Mouse (Mus musculus) hindbrain, postnatal 0 days (tissue): ENCODE data around the gene Phactr1. TPM values are rescaled to one million over a fixed set of nuclear protein-coding genes. Genes with fewer than 3 reads are reported as not detected.

ENCODE experiments used
- ATAC-seq: fragments of 200-750 bp; cut with Nextera tagmentation; 2 replicates; pipeline ENCODE4 v1.8.0; 2017; ENCODE audit warnings: mild to moderate bottlenecking, moderate TSS enrichment, moderate library complexity
- DNase-seq: peaks from one replicate; pipeline ENCODE4 v3.0.0-alpha.2; 2015; ENCODE audit warnings: low spot score
- H3K27ac ChIP-seq: fragments of 300-500 bp; sonication (generic); 2 replicates; pipeline ENCODE4 v1.5.1; 2014; ENCODE audit warnings: mild to moderate bottlenecking
- H3K27me3 ChIP-seq: fragments of 300-500 bp; sonication (generic); 2 replicates; pipeline ENCODE4 v1.6.1; 2014; ENCODE audit warnings: low read length, mixed read lengths; ENCODE audit not compliant: insufficient read depth
- H3K36me3 ChIP-seq: fragments of 300-500 bp; sonication (generic); 2 replicates; pipeline ENCODE4 v1.6.1; 2014; ENCODE audit warnings: low read length, mixed read lengths; ENCODE audit not compliant: insufficient read depth
- H3K4me1 ChIP-seq: fragments of 300-500 bp; sonication (generic); 2 replicates; pipeline ENCODE4 v1.6.1; 2014; ENCODE audit warnings: antibody characterized with exemption, low read length, mixed read lengths; ENCODE audit not compliant: insufficient read depth
- H3K4me2 ChIP-seq: fragments of 300-500 bp; sonication (generic); 2 replicates; pipeline ENCODE4 v1.6.1; 2014; ENCODE audit warnings: low read depth, mild to moderate bottlenecking, low read length, moderate library complexity, mixed read lengths
- H3K4me3 ChIP-seq: fragments of 300-500 bp; sonication (generic); 2 replicates; pipeline ENCODE4 v1.5.1; 2014; ENCODE audit warnings: low read length
- H3K9ac ChIP-seq: fragments of 300-500 bp; sonication (generic); replicated peaks from 2 replicates; pipeline ENCODE4 v1.6.1; 2014; ENCODE audit warnings: mild to moderate bottlenecking, low read length, moderate library complexity, mixed read lengths
- H3K9me3 ChIP-seq: fragments of 300-500 bp; sonication (generic); 2 replicates; pipeline ENCODE4 v1.6.1; 2016; ENCODE audit warnings: low read length, mixed read lengths
- CTCF ChIP-seq: IDR thresholded peaks from 2 replicates; pipeline ENCODE4 v1.5.1; 2016; ENCODE audit warnings: antibody characterized with exemption, control low read depth, low read depth
- WGBS: fragments of 180-500 bp; shearing (Covaris S2); extraction: QIAGEN DNeasy Blood & Tissue Kit; methylation state at CpG from one replicate; pipeline ENCODE4 v1.1.7; 2014; 5-methylcytosine and 5-hydroxymethylcytosine counted together
- polyA plus RNA-seq: library from polyadenylated mRNA; unstranded; fragments of >200 nt; fragmentation: Nextera tagmentation; extraction: Ambion mirVana; gene quantifications from 2 replicates; pipeline ENCODE4 v1.2.1, GENCODE M21; 2015
- total RNA-seq: library from RNA; depleted of rRNA; stranded (reverse); fragments of >200 nt; gene quantifications from 2 replicates; pipeline ENCODE4 v1.2.3, GENCODE M21; 2014

Phactr1 gene
- total and polyA plus RNA-seq, 2 experiments from 2014 or later = 46.6 to 56.7 TPM

- Histone ChIP-seq H3K27me3 (no peaks in the 10 kb centered on the region), H3K4me1 (no peaks in the 10 kb centered on the region), H3K9me3 (no peaks in the 10 kb centered on the region), H3K9ac (no peak overlapping the region), H3K27ac (no peak overlapping the region), H3K4me3 (no peak overlapping the region), H3K4me2 (no peak overlapping the region), H3K36me3 (no peaks in the 10 kb centered on the region)
- WGBS = 68% methylated on average over 6 of the region's 6 CpGs
- DNase-seq = no peak
- no peak for ATAC-seq
- TF ChIP-seq CTCF = no peak
Observed at GRCm38 (mm10) chr13:43036510-43036909, 356.1 kb downstream of the Phactr1 start.

- Histone ChIP-seq H3K9me3 (no peaks in the 10 kb centered on the region), H3K36me3 (no peaks in the 10 kb centered on the region), H3K4me3 (no peak overlapping the region), H3K4me2 (no peak overlapping the region), H3K4me1 (no peaks in the 10 kb centered on the region), H3K27ac (no peak overlapping the region), H3K27me3 (no peaks in the 10 kb centered on the region), H3K9ac (no peak overlapping the region)
- no peak for TF ChIP-seq CTCF
- ATAC-seq = no peak
- no peak for DNase-seq
- WGBS = 88% methylated on average over 4 of the region's 4 CpGs
Observed at GRCm38 (mm10) chr13:43042766-43043165, 362.3 kb downstream of the Phactr1 start.

GRCm38 (mm10) chr13:43048553-43048952, 368.1 kb downstream of the Phactr1 start:
- Histone ChIP-seq H3K27ac (no peak overlapping the region), H3K4me2 (no peak overlapping the region), H3K9ac (no peak overlapping the region), H3K9me3 (no peaks in the 10 kb centered on the region), H3K4me1 (no peaks in the 10 kb centered on the region), H3K4me3 (no peak overlapping the region), H3K27me3 (no peaks in the 10 kb centered on the region), H3K36me3 (no peaks in the 10 kb centered on the region)
- DNase-seq = no peak
- no peak for TF ChIP-seq CTCF
- 63% methylated on average over 3 of the region's 3 CpGs for WGBS
- ATAC-seq = no peak

GRCm38 (mm10) chr13:43053201-43053600, 372.8 kb downstream of the Phactr1 start:
- Histone ChIP-seq H3K36me3 (no peaks in the 10 kb centered on the region), H3K4me3 (no peak overlapping the region), H3K9ac (no peak overlapping the region), H3K27me3 (no peaks in the 10 kb centered on the region), H3K27ac (no peak overlapping the region), H3K4me2 (no peak overlapping the region), H3K4me1 (no peaks in the 10 kb centered on the region), H3K9me3 (no peaks in the 10 kb centered on the region)
- no peak for DNase-seq
- peak; percentile 26; the same call in 1 of the 2 replicates for TF ChIP-seq CTCF
- 94% methylated on average over 1 of the region's 1 CpGs for WGBS
- ATAC-seq = no peak

- no peak for TF ChIP-seq CTCF
- no peak for DNase-seq
Observed at GRCm38 (mm10) chr13:43055136-43055535, 374.7 kb downstream of the Phactr1 start.

GRCm38 (mm10) chr13:43057104-43057503, 376.7 kb downstream of the Phactr1 start:
- H3K4me3 ChIP-seq = no peak overlapping the region
- H3K4me2 ChIP-seq = no peak overlapping the region
- no peaks in the 10 kb centered on the region for H3K27me3 ChIP-seq
- no peak for DNase-seq
- TF ChIP-seq CTCF = no peak
- H3K9ac ChIP-seq = no peak overlapping the region
- no peak overlapping the region for H3K27ac ChIP-seq
- 82% methylated on average over 2 of the region's 2 CpGs for WGBS
- no peaks in the 10 kb centered on the region for H3K36me3 ChIP-seq
- no peaks in the 10 kb centered on the region for H3K4me1 ChIP-seq
- no peaks in the 10 kb centered on the region for H3K9me3 ChIP-seq
- ATAC-seq = no peak

More at GRCm38 (mm10) chr13:43055136-43055535, 374.7 kb downstream of the Phactr1 start:
- Histone ChIP-seq H3K4me2 (no peak overlapping the region), H3K9ac (no peak overlapping the region), H3K4me3 (no peak overlapping the region), H3K4me1 (no peaks in the 10 kb centered on the region), H3K36me3 (no peaks in the 10 kb centered on the region), H3K27me3 (no peaks in the 10 kb centered on the region), H3K9me3 (no peaks in the 10 kb centered on the region), H3K27ac (no peak overlapping the region)
- ATAC-seq = no peak
- WGBS = 28% methylated on average over 6 of the region's 6 CpGs

- TF ChIP-seq CTCF = no peak
- H3K27me3 ChIP-seq = no peaks in the 10 kb centered on the region
- no peaks in the 10 kb centered on the region for H3K4me1 ChIP-seq
- DNase-seq (peak; percentile 57), ATAC-seq (peak; percentile 49; the same call in 1 of the 2 replicates)
- no peak overlapping the region for H3K9ac ChIP-seq
- no peaks in the 10 kb centered on the region for H3K36me3 ChIP-seq
- H3K4me3 ChIP-seq = no peak overlapping the region
- H3K9me3 ChIP-seq = no peaks in the 10 kb centered on the region
- H3K4me2 ChIP-seq = no peak overlapping the region
- no peak overlapping the region for H3K27ac ChIP-seq
- WGBS = 44% methylated on average over 4 of the region's 4 CpGs
Observed at GRCm38 (mm10) chr13:43063355-43063754, 382.9 kb downstream of the Phactr1 start.
